In genomic region chr3:94648755-94649590, GRCm38 (mm10) we compare ENCODE assay signal across 8 mouse cellular contexts. TPM values are rescaled to one million over a fixed set of nuclear protein-coding genes. Genes with fewer than 3 reads are reported as not detected.
DNase-seq lines count a peak whose midpoint lies in the region; ATAC-seq lines count a peak whose summit lies in the region.
"Had no signal": no experiment of that assay in that cellular context is flagged by ENCODE, and none has a peak within 500 bp of the region (broad histone marks: within the 10 kb centered on the region; RNA-seq: fewer than 3 reads in every experiment).

No protein-coding gene starts in this region.

- H3K36me3 ChIP-seq in midbrain, embryonic 10.5 days = no peaks in the 10 kb centered on the region
- H3K36me3 ChIP-seq in midbrain, embryonic 16.5 days (ENCODE audit: control insufficient read depth, insufficient read depth, low read length) = no peaks in the 10 kb centered on the region

- no peaks in the 10 kb centered on the region for H3K27me3 ChIP-seq in midbrain, embryonic 10.5 days (ENCODE audit: low read depth, poor library complexity, severe bottlenecking)
- no peaks in the 10 kb centered on the region for H3K27me3 ChIP-seq in midbrain, embryonic 16.5 days (ENCODE audit: control insufficient read depth, insufficient read depth, low read depth, low read length)

- no peak overlapping the region for H3K4me3 ChIP-seq in midbrain, embryonic 10.5 days
- no peak overlapping the region for H3K4me3 ChIP-seq in midbrain, embryonic 16.5 days (ENCODE audit: low read depth, low read length)

- peak; percentile 15 for DNase-seq in midbrain, embryonic 10.5 days (ENCODE audit: low spot score)
- DNase-seq in c-Kit-positive CD71-positive TER-119-positive erythroid progenitor cells, embryonic 14.5 days (ENCODE audit: low spot score) = peak; percentile 42
- DNase-seq in large intestine, adult 2 months (ENCODE audit: low read depth, low spot score) = peak; percentile 71
- no peak for DNase-seq in layer of hippocampus, adult 11-12 months (ENCODE audit: low spot score)

- no peak overlapping the region for H3K9ac ChIP-seq in midbrain, embryonic 16.5 days (ENCODE audit: low read depth, low read length)

- no peak overlapping the region for H3K4me2 ChIP-seq in midbrain, embryonic 16.5 days (ENCODE audit: low read length)

- 41% methylated on average over 6 of the region's 6 CpGs for WGBS in midbrain, embryonic 10.5 days
- WGBS in midbrain, embryonic 16.5 days = 34% methylated on average over 6 of the region's 6 CpGs
- 8% methylated on average over 6 of the region's 6 CpGs for WGBS in large intestine, adult 2 months

- peak overlapping the region; percentile 74 for H3K27ac ChIP-seq in midbrain, embryonic 10.5 days (replicated peaks)
- no peak overlapping the region for H3K27ac ChIP-seq in midbrain, embryonic 16.5 days (ENCODE audit: low read length)

- no peak for ATAC-seq in midbrain, embryonic 16.5 days
- ATAC-seq in megakaryocyte-erythroid progenitor cell, adult 5-6 weeks (replicated peaks; ENCODE audit: low FRiP score, low TSS enrichment, poor library complexity, severe bottlenecking) = peak; percentile 53
- no peak for ATAC-seq in cerebellum, adult (ENCODE audit: insufficient number of reproducible peaks, low FRiP score, low TSS enrichment)

- H3K9me3 ChIP-seq in midbrain, embryonic 10.5 days (replicated peaks) = no peaks in the 10 kb centered on the region
- no peaks in the 10 kb centered on the region for H3K9me3 ChIP-seq in midbrain, embryonic 16.5 days (replicated peaks; ENCODE audit: control insufficient read depth, low read length, poor library complexity, severe bottlenecking)

- peaks cover 24% of the 10 kb centered on the region for H3K4me1 ChIP-seq in midbrain, embryonic 10.5 days
- H3K4me1 ChIP-seq in midbrain, embryonic 16.5 days (ENCODE audit: control insufficient read depth, insufficient read depth, low read length) = no peaks in the 10 kb centered on the region

RNA-seq across cellular contexts. Expression of gene Gm10972, which starts 6.1 kb away (rescaled TPM):
- polyA plus RNA-seq in midbrain, embryonic 10.5 days (2016; fragmentation: Nextera tagmentation; extraction: Ambion mirVana) = not detected in 2 replicates
- not detected in 2 replicates for polyA plus RNA-seq in midbrain, embryonic 16.5 days (2015; fragmentation: Nextera tagmentation; extraction: Ambion mirVana)
- not detected in 2 replicates for polyA plus RNA-seq in large intestine, adult 2 months (2012; rRNA removed)
- not detected in 2 replicates for total RNA-seq in megakaryocyte-erythroid progenitor cell, adult 5-6 weeks (2014; fragmentation: Nextera tagmentation)
- total RNA-seq in megakaryocyte-erythroid progenitor cell, adult 5-6 weeks (2017) = not detected in 2 replicates
- polyA plus RNA-seq: neural tube, embryonic 11.5 days had no signal

RNA-seq across cellular contexts. Expression of gene Tuft1, which starts 9.7 kb away (rescaled TPM):
- polyA plus RNA-seq in midbrain, embryonic 10.5 days (2016; fragmentation: Nextera tagmentation; extraction: Ambion mirVana) = 3.9 and 4.1 TPM in 2 replicates
- 5.9 and 6.7 TPM in 2 replicates for polyA plus RNA-seq in midbrain, embryonic 16.5 days (2015; fragmentation: Nextera tagmentation; extraction: Ambion mirVana)
- 25.5 and 34.4 TPM in 2 replicates for polyA plus RNA-seq in large intestine, adult 2 months (2012; rRNA removed)
- total RNA-seq in megakaryocyte-erythroid progenitor cell, adult 5-6 weeks (2014; fragmentation: Nextera tagmentation) = 6.6 and 6.7 TPM in 2 replicates
- 7.4 and 10.4 TPM in 2 replicates for total RNA-seq in megakaryocyte-erythroid progenitor cell, adult 5-6 weeks (2017)

RNA-seq across cellular contexts. Expression of gene Selenbp2, which starts 44.4 kb away (rescaled TPM):
- polyA plus RNA-seq in midbrain, embryonic 10.5 days (2016; fragmentation: Nextera tagmentation; extraction: Ambion mirVana) = not detected in 2 replicates
- polyA plus RNA-seq in midbrain, embryonic 16.5 days (2015; fragmentation: Nextera tagmentation; extraction: Ambion mirVana) = 0.97 TPM in 1 of 2 replicates, not detected in the other
- polyA plus RNA-seq in large intestine, adult 2 months (2012; rRNA removed) = 4.9 and 6.3 TPM in 2 replicates
- 0.74 and 7.0 TPM in 2 replicates for total RNA-seq in megakaryocyte-erythroid progenitor cell, adult 5-6 weeks (2014; fragmentation: Nextera tagmentation)
- 1.1 TPM in 1 of 2 replicates, not detected in the other for total RNA-seq in megakaryocyte-erythroid progenitor cell, adult 5-6 weeks (2017)
- polyA plus RNA-seq: neural tube, embryonic 11.5 days had no signal
